In genomic region chr11:98755726-98756380, GRCm38 (mm10) we compare ENCODE assay signal across 17 mouse cellular contexts. TPM values are rescaled to one million over a fixed set of nuclear protein-coding genes. Genes with fewer than 3 reads are reported as not detected.
DNase-seq lines count a peak whose midpoint lies in the region; ATAC-seq and TF ChIP-seq lines count a peak whose summit lies in the region.
"Had no signal": no experiment of that assay in that cellular context is flagged by ENCODE, and none has a peak within 500 bp of the region (broad histone marks: within the 10 kb centered on the region; RNA-seq: fewer than 3 reads in every experiment).

No protein-coding gene starts in this region.

- ATAC-seq in midbrain, postnatal 0 days (ENCODE audit: low FRiP score), result no peak
- ATAC-seq in heart, embryonic 15.5 days (replicated peaks; ENCODE audit: insufficient number of reproducible peaks, insufficient read depth, low FRiP score, low read depth), result no peak
- no peak for ATAC-seq in liver, postnatal 0 days
- ATAC-seq: midbrain, embryonic 16.5 days; Patski had no signal

- no peak for TF ChIP-seq CTCF in midbrain, postnatal 0 days (IDR thresholded peaks at IDR 0.05)
- TF ChIP-seq CTCF in liver, postnatal 0 days (IDR thresholded peaks at IDR 0.05; ENCODE audit: low read depth), result no peak

- 79% methylated on average over 6 of the region's 6 CpGs for WGBS in heart, embryonic 10.5 days
- WGBS in midbrain, embryonic 10.5 days, result 89% methylated on average over 6 of the region's 6 CpGs
- WGBS in midbrain, postnatal 0 days, result 93% methylated on average over 6 of the region's 6 CpGs
- WGBS in heart, embryonic 15.5 days, result 78% methylated on average over 6 of the region's 6 CpGs
- 78% methylated on average over 6 of the region's 6 CpGs for WGBS in liver, postnatal 0 days (ENCODE audit: insufficient replicate concordance)

- DNase-seq in heart, embryonic 10.5 days (ENCODE audit: low spot score), result no peak
- DNase-seq in heart, adult 8-10 months (ENCODE audit: low spot score), result no peak
- DNase-seq in midbrain, embryonic 10.5 days (ENCODE audit: low spot score), result no peak
- DNase-seq in midbrain, postnatal 0 days (ENCODE audit: low spot score), result no peak
- DNase-seq in liver, postnatal 0 days, result peak; percentile 49
- no peak for DNase-seq in embryo, embryonic 10.5 days (ENCODE audit: low spot score)
- no peak for DNase-seq in layer of hippocampus, postnatal 10 days (ENCODE audit: low spot score in 2 of 2)
- DNase-seq: gastrocnemius, postnatal 36 days; kidney, adult 18-20 months; thymus, postnatal 4 days had no signal

- H3K4me3 ChIP-seq in heart, embryonic 10.5 days, result 0 out of 2 replicates have a peak overlapping the region, but pooled peaks have one; percentile 15
- H3K4me3 ChIP-seq in midbrain, embryonic 10.5 days, result no peak overlapping the region
- H3K4me3 ChIP-seq in midbrain, postnatal 0 days (ENCODE audit: low read depth, low read length), result no peak overlapping the region
- H3K4me3 ChIP-seq in heart, embryonic 15.5 days, result no peak overlapping the region
- no peak overlapping the region for H3K4me3 ChIP-seq in liver, postnatal 0 days (ENCODE audit: low read depth, low read length)
- H3K4me3 ChIP-seq: erythroblast, embryonic 14.5 days; hindbrain, embryonic 12.5 days; neural tube, embryonic 12.5 days had no signal

- H3K36me3 ChIP-seq in heart, embryonic 10.5 days, result peaks cover 58% of the 10 kb centered on the region
- peaks cover 32% of the 10 kb centered on the region for H3K36me3 ChIP-seq in midbrain, embryonic 10.5 days
- H3K36me3 ChIP-seq in midbrain, postnatal 0 days (ENCODE audit: insufficient read depth, low read length), result peaks cover 25% of the 10 kb centered on the region
- H3K36me3 ChIP-seq in heart, embryonic 15.5 days, result peaks cover 48% of the 10 kb centered on the region
- H3K36me3 ChIP-seq in liver, postnatal 0 days (replicated peaks; ENCODE audit: insufficient read depth, low read length), result 0 out of 2 replicates have a peak, but pooled peaks cover 6% of the 10 kb centered on the region

- H3K9me3 ChIP-seq in heart, embryonic 10.5 days, result no peaks in the 10 kb centered on the region
- H3K9me3 ChIP-seq in midbrain, embryonic 10.5 days (replicated peaks), result no peaks in the 10 kb centered on the region
- H3K9me3 ChIP-seq in midbrain, postnatal 0 days (ENCODE audit: low read length), result no peaks in the 10 kb centered on the region
- no peaks in the 10 kb centered on the region for H3K9me3 ChIP-seq in heart, embryonic 15.5 days (replicated peaks)
- H3K9me3 ChIP-seq in liver, postnatal 0 days (ENCODE audit: low read length), result no peaks in the 10 kb centered on the region
- H3K9me3 ChIP-seq: hindbrain, embryonic 12.5 days; neural tube, embryonic 12.5 days had no signal

- H3K27ac ChIP-seq in heart, embryonic 10.5 days, result peak overlapping the region; percentile 60
- H3K27ac ChIP-seq in midbrain, embryonic 10.5 days (replicated peaks), result 0 out of 2 replicates have a peak overlapping the region, but pooled peaks have one; percentile 42
- no peak overlapping the region for H3K27ac ChIP-seq in midbrain, postnatal 0 days (ENCODE audit: low read depth, low read length)
- H3K27ac ChIP-seq in heart, embryonic 15.5 days, result peak overlapping the region; percentile 48
- no peak overlapping the region for H3K27ac ChIP-seq in liver, postnatal 0 days (ENCODE audit: low read depth)
- H3K27ac ChIP-seq: macrophage; neural tube, embryonic 12.5 days had no signal

- H3K9ac ChIP-seq in midbrain, postnatal 0 days (replicated peaks; ENCODE audit: low read length, poor library complexity, severe bottlenecking), result no peak overlapping the region
- H3K9ac ChIP-seq in heart, embryonic 15.5 days, result peak overlapping the region; percentile 6; the same call in 1 of the 2 replicates
- H3K9ac ChIP-seq in liver, postnatal 0 days (replicated peaks), result no peak overlapping the region
- H3K9ac ChIP-seq: hindbrain, embryonic 12.5 days; neural tube, embryonic 12.5 days had no signal

- H3K4me2 ChIP-seq in midbrain, postnatal 0 days (ENCODE audit: low read depth, low read length, poor library complexity, severe bottlenecking), result no peak overlapping the region
- H3K4me2 ChIP-seq in heart, embryonic 15.5 days, result no peak overlapping the region
- H3K4me2 ChIP-seq in liver, postnatal 0 days (ENCODE audit: low read depth, low read length), result peak overlapping the region; percentile 8; the same call in 1 of the 2 replicates
- H3K4me2 ChIP-seq: hindbrain, embryonic 12.5 days; neural tube, embryonic 12.5 days had no signal

- H3K27me3 ChIP-seq in heart, embryonic 10.5 days (ENCODE audit: insufficient read depth, poor library complexity, severe bottlenecking), result no peaks in the 10 kb centered on the region
- H3K27me3 ChIP-seq in midbrain, embryonic 10.5 days (ENCODE audit: low read depth, poor library complexity, severe bottlenecking), result no peaks in the 10 kb centered on the region
- H3K27me3 ChIP-seq in midbrain, postnatal 0 days (ENCODE audit: insufficient read depth, low read length), result no peaks in the 10 kb centered on the region
- H3K27me3 ChIP-seq in heart, embryonic 15.5 days, result no peaks in the 10 kb centered on the region
- no peaks in the 10 kb centered on the region for H3K27me3 ChIP-seq in liver, postnatal 0 days (ENCODE audit: insufficient read depth, low read length)
- H3K27me3 ChIP-seq: hindbrain, embryonic 12.5 days; neural tube, embryonic 12.5 days; Patski had no signal

- 0 out of 2 replicates have a peak, but pooled peaks have one; percentile 15 for TF ChIP-seq EP300 in liver, postnatal 0 days (IDR thresholded peaks at IDR 0.05; ENCODE audit: low read depth)

- H3K4me1 ChIP-seq in heart, embryonic 10.5 days, result peaks cover 59% of the 10 kb centered on the region
- peaks cover 48% of the 10 kb centered on the region for H3K4me1 ChIP-seq in midbrain, embryonic 10.5 days
- H3K4me1 ChIP-seq in midbrain, postnatal 0 days (ENCODE audit: insufficient read depth, low read length), result peaks cover 9% of the 10 kb centered on the region
- peaks cover 54% of the 10 kb centered on the region for H3K4me1 ChIP-seq in heart, embryonic 15.5 days (replicated peaks)
- H3K4me1 ChIP-seq in liver, postnatal 0 days (ENCODE audit: insufficient read depth), result peaks cover 54% of the 10 kb centered on the region

RNA-seq across cellular contexts. Expression of gene Thra, which starts 15.4 kb away (rescaled TPM):
- polyA plus RNA-seq in heart, embryonic 10.5 days (2016; fragmentation: Nextera tagmentation; extraction: Ambion mirVana), result 19.2 and 23.2 TPM in 2 replicates
- 10 to 100 TPM; 92.5 to 98.4 (median 95.1) TPM for total RNA-seq in heart, adult 8-10 months (2022)
- 9.5 and 15.6 TPM in 2 replicates for polyA plus RNA-seq in midbrain, embryonic 10.5 days (2016; fragmentation: Nextera tagmentation; extraction: Ambion mirVana)
- 774 and 843 TPM in 2 replicates for total RNA-seq in midbrain, postnatal 0 days (2014; rRNA removed)
- polyA plus RNA-seq in midbrain, postnatal 0 days (2015; fragmentation: Nextera tagmentation; extraction: Ambion mirVana), result 165 and 182 TPM in 2 replicates
- polyA plus RNA-seq in heart, embryonic 15.5 days (2015; fragmentation: Nextera tagmentation; extraction: Ambion mirVana), result 34.8 and 39.5 TPM in 2 replicates
- 5.1 and 6.1 TPM in 2 replicates for polyA plus RNA-seq in liver, postnatal 0 days (2015; fragmentation: Nextera tagmentation; extraction: Ambion mirVana)
- total RNA-seq in layer of hippocampus, postnatal 10 days (2021), result 1,000 to 10,000 TPM; 1,331 to 1,411 TPM

RNA-seq across cellular contexts. Expression of gene Nr1d1, which starts 19.3 kb away (rescaled TPM):
- polyA plus RNA-seq in heart, embryonic 10.5 days (2016; fragmentation: Nextera tagmentation; extraction: Ambion mirVana), result 3.6 and 5.9 TPM in 2 replicates
- 100 to 1,000 TPM in 2 of 4 experiments, 10 to 100 TPM in 2; 81.4 to 121 (median 101) TPM for total RNA-seq in heart, adult 8-10 months (2022)
- 1.4 TPM in 2 replicates for polyA plus RNA-seq in midbrain, embryonic 10.5 days (2016; fragmentation: Nextera tagmentation; extraction: Ambion mirVana)
- total RNA-seq in midbrain, postnatal 0 days (2014; rRNA removed), result 7.1 and 11.0 TPM in 2 replicates
- 12.3 and 14.3 TPM in 2 replicates for polyA plus RNA-seq in midbrain, postnatal 0 days (2015; fragmentation: Nextera tagmentation; extraction: Ambion mirVana)
- polyA plus RNA-seq in heart, embryonic 15.5 days (2015; fragmentation: Nextera tagmentation; extraction: Ambion mirVana), result 7.0 and 7.5 TPM in 2 replicates
- 2.0 and 4.2 TPM in 2 replicates for polyA plus RNA-seq in liver, postnatal 0 days (2015; fragmentation: Nextera tagmentation; extraction: Ambion mirVana)
- 10 to 100 TPM; 39.1 to 41.5 TPM for total RNA-seq in layer of hippocampus, postnatal 10 days (2021)

RNA-seq across cellular contexts. Expression of gene Med24, which starts 26.6 kb away (rescaled TPM):
- polyA plus RNA-seq in heart, embryonic 10.5 days (2016; fragmentation: Nextera tagmentation; extraction: Ambion mirVana), result 54.6 and 56.5 TPM in 2 replicates
- 10 to 100 TPM; 44.4 to 49.9 (median 46.8) TPM for total RNA-seq in heart, adult 8-10 months (2022)
- 74.1 and 82.2 TPM in 2 replicates for polyA plus RNA-seq in midbrain, embryonic 10.5 days (2016; fragmentation: Nextera tagmentation; extraction: Ambion mirVana)
- total RNA-seq in midbrain, postnatal 0 days (2014; rRNA removed), result 66.6 and 81.2 TPM in 2 replicates
- 52.2 and 59.8 TPM in 2 replicates for polyA plus RNA-seq in midbrain, postnatal 0 days (2015; fragmentation: Nextera tagmentation; extraction: Ambion mirVana)
- 33.5 and 43.0 TPM in 2 replicates for polyA plus RNA-seq in heart, embryonic 15.5 days (2015; fragmentation: Nextera tagmentation; extraction: Ambion mirVana)
- 10.5 and 10.9 TPM in 2 replicates for polyA plus RNA-seq in liver, postnatal 0 days (2015; fragmentation: Nextera tagmentation; extraction: Ambion mirVana)
- total RNA-seq in layer of hippocampus, postnatal 10 days (2021), result 100 to 1,000 TPM in 1 of 2 experiments, 10 to 100 TPM in 1; 93.8 to 103 TPM

RNA-seq across cellular contexts. Expression of gene Msl1, which starts 39.5 kb away (rescaled TPM):
- polyA plus RNA-seq in heart, embryonic 10.5 days (2016; fragmentation: Nextera tagmentation; extraction: Ambion mirVana), result 14.0 and 21.6 TPM in 2 replicates
- 10 to 100 TPM; 72.1 to 84.3 (median 78.7) TPM for total RNA-seq in heart, adult 8-10 months (2022)
- 22.9 and 24.3 TPM in 2 replicates for polyA plus RNA-seq in midbrain, embryonic 10.5 days (2016; fragmentation: Nextera tagmentation; extraction: Ambion mirVana)
- total RNA-seq in midbrain, postnatal 0 days (2014; rRNA removed), result 88.3 and 107 TPM in 2 replicates
- polyA plus RNA-seq in midbrain, postnatal 0 days (2015; fragmentation: Nextera tagmentation; extraction: Ambion mirVana), result 22.3 and 25.8 TPM in 2 replicates
- 15.5 and 17.2 TPM in 2 replicates for polyA plus RNA-seq in heart, embryonic 15.5 days (2015; fragmentation: Nextera tagmentation; extraction: Ambion mirVana)
- polyA plus RNA-seq in liver, postnatal 0 days (2015; fragmentation: Nextera tagmentation; extraction: Ambion mirVana), result 5.4 and 6.5 TPM in 2 replicates
- total RNA-seq in layer of hippocampus, postnatal 10 days (2021), result 100 to 1,000 TPM; 147 to 157 TPM

RNA-seq across cellular contexts. Expression of gene Casc3, which starts 48.9 kb away (rescaled TPM):
- 29.5 and 37.2 TPM in 2 replicates for polyA plus RNA-seq in heart, embryonic 10.5 days (2016; fragmentation: Nextera tagmentation; extraction: Ambion mirVana)
- total RNA-seq in heart, adult 8-10 months (2022), result 10 to 100 TPM; 16.0 to 20.9 (median 17.8) TPM
- 49.0 and 55.7 TPM in 2 replicates for polyA plus RNA-seq in midbrain, embryonic 10.5 days (2016; fragmentation: Nextera tagmentation; extraction: Ambion mirVana)
- 29.4 and 32.2 TPM in 2 replicates for total RNA-seq in midbrain, postnatal 0 days (2014; rRNA removed)
- 34.0 and 39.7 TPM in 2 replicates for polyA plus RNA-seq in midbrain, postnatal 0 days (2015; fragmentation: Nextera tagmentation; extraction: Ambion mirVana)
- polyA plus RNA-seq in heart, embryonic 15.5 days (2015; fragmentation: Nextera tagmentation; extraction: Ambion mirVana), result 21.3 and 27.6 TPM in 2 replicates
- polyA plus RNA-seq in liver, postnatal 0 days (2015; fragmentation: Nextera tagmentation; extraction: Ambion mirVana), result 6.7 and 7.0 TPM in 2 replicates
- 10 to 100 TPM; 65.8 to 66.3 TPM for total RNA-seq in layer of hippocampus, postnatal 10 days (2021)

Comparison
In these comparisons a context has a peak if more than half of its experiments do, and no peak if none do; other contexts are left out.
1. H3K27ac ChIP-seq: peak in heart, embryonic 10.5 days (single experiment), midbrain, embryonic 10.5 days (single experiment) and heart, embryonic 15.5 days (single experiment); none in midbrain, postnatal 0 days (single experiment) and liver, postnatal 0 days (single experiment).